Mouse (Mus musculus) ES-E14 (cell line): Measurements from ENCODE around the gene Grin2b.

Experiments used
- CHD2 ChIP-seq: IDR thresholded peaks from 2 replicates; pipeline ENCODE4 v1.6.1; 2014; ENCODE audit warnings: mild to moderate bottlenecking, low read depth, low read length, inconsistent platforms
- ZC3H11A ChIP-seq: IDR thresholded peaks from 2 replicates; pipeline ENCODE4 v1.6.1; 2012; ENCODE audit warnings: low read depth, mild to moderate bottlenecking, inconsistent platforms, low read length, borderline replicate concordance

- no peak for TF ChIP-seq CHD2
- TF ChIP-seq ZC3H11A: no peak
Observed at GRCm38 (mm10) chr6:135932924-135933323, 240.4 kb downstream of the Grin2b start.
